Mouse (Mus musculus): ENCODE measurements at regions not wholly inside any gene's neighbourhood (a gene's known extent, or its start where the extent isn't known, plus 50 kb on each side); places are given as distances from the start of the nearest gene placed in this dataset.
A peak's percentile ranks its signal among the peaks of the same experiment; 100 is the strongest.

GRCm38 (mm10) chr10:66928211-66928990, 167.5 kb upstream of the Jmjd1c start:
- H3K9ac ChIP-seq (ENCODE audit: low read length): no peak overlapping the region
- ATAC-seq (ENCODE audit: insufficient number of reproducible peaks, insufficient read depth, low FRiP score, low read depth): no peak
- peaks cover 8 to 24% of the 10 kb centered on the region in 2 experiments for H3K4me1 ChIP-seq (ENCODE audit: control insufficient read depth in 2 of 2, insufficient read depth in 2 of 2, low read length in 2 of 2)
- H3K36me3 ChIP-seq (ENCODE audit: control insufficient read depth, insufficient read depth, low read length): no peaks in the 10 kb centered on the region
- WGBS: 26% methylated on average over 6 of the region's 6 CpGs
- no peaks in the 10 kb centered on the region for H3K9me3 ChIP-seq (ENCODE audit: control insufficient read depth, low read length)
- no peak overlapping the region for H3K4me2 ChIP-seq (ENCODE audit: low read length)
- H3K27ac ChIP-seq (replicated peaks in 1 of 2; ENCODE audit: control insufficient read depth in 1 of 2, insufficient read depth in 1 of 2, low read depth in 2 of 2, low read length in 2 of 2): peak overlapping the region; percentile 45 to 53
- no peaks in the 10 kb centered on the region for H3K27me3 ChIP-seq (ENCODE audit: control insufficient read depth, insufficient read depth, low read length)
- H3K4me3 ChIP-seq (ENCODE audit: control insufficient read depth in 1 of 2, insufficient read depth in 1 of 2, low read depth in 1 of 2, low read length in 2 of 2): no peak overlapping the region

- no peak overlapping the region for H3K27ac ChIP-seq (replicated peaks in 1 of 2; ENCODE audit: control insufficient read depth in 1 of 2, insufficient read depth in 1 of 2, low read depth in 2 of 2, low read length in 2 of 2)
- H3K9ac ChIP-seq (ENCODE audit: low read length): no peak overlapping the region
- no peak overlapping the region for H3K4me2 ChIP-seq (ENCODE audit: low read length)
- H3K9me3 ChIP-seq (ENCODE audit: control insufficient read depth, low read length): no peaks in the 10 kb centered on the region
- 68% methylated on average over 10 of the region's 10 CpGs for WGBS
- no peaks in the 10 kb centered on the region for H3K27me3 ChIP-seq (ENCODE audit: control insufficient read depth, insufficient read depth, low read length)
- no peak overlapping the region for H3K4me3 ChIP-seq (ENCODE audit: control insufficient read depth in 1 of 2, insufficient read depth in 1 of 2, low read depth in 1 of 2, low read length in 2 of 2)
- peaks cover 6 to 23% of the 10 kb centered on the region in 2 experiments for H3K4me1 ChIP-seq (ENCODE audit: control insufficient read depth in 2 of 2, insufficient read depth in 2 of 2, low read length in 2 of 2)
- ATAC-seq (ENCODE audit: insufficient number of reproducible peaks, insufficient read depth, low FRiP score, low read depth): no peak
- H3K36me3 ChIP-seq (ENCODE audit: control insufficient read depth, insufficient read depth, low read length): no peaks in the 10 kb centered on the region
Observed at GRCm38 (mm10) chr10:66930563-66930962, 165.4 kb upstream of the Jmjd1c start.

DNA sequence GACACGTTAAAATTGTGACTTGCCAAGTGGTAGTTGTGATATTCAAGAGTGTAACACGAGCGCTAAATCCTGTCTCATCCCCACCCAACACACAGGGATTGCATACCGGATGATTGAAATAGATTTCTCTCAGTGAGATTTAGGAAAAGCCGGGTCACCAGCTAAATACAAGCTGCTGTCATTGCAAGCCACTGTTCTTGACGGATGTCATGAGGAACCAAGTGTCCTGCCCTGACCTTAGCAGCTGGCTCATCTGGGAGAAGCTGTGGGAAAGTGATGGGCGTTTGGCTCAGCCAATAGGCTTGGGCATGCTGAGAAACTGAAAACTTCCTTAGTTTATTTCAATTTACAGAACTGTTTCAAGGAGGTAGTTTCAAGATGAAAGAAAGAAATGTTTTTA, 164.4 kb upstream of the Jmjd1c start:
- Histone ChIP-seq H3K27ac (replicated peaks in 1 of 2; ENCODE audit: control insufficient read depth in 1 of 2, insufficient read depth in 1 of 2, low read depth in 2 of 2, low read length in 2 of 2) (no peak overlapping the region), H3K36me3 (ENCODE audit: control insufficient read depth, insufficient read depth, low read length) (no peaks in the 10 kb centered on the region), H3K4me2 (ENCODE audit: low read length) (no peak overlapping the region), H3K4me3 (ENCODE audit: control insufficient read depth in 1 of 2, insufficient read depth in 1 of 2, low read depth in 1 of 2, low read length in 2 of 2) (no peak overlapping the region), H3K9me3 (ENCODE audit: control insufficient read depth, low read length) (no peaks in the 10 kb centered on the region), H3K9ac (ENCODE audit: low read length) (no peak overlapping the region; the same call in 1 of the 2 replicates), H3K27me3 (ENCODE audit: control insufficient read depth, insufficient read depth, low read length) (no peaks in the 10 kb centered on the region), H3K4me1 (ENCODE audit: control insufficient read depth in 2 of 2, insufficient read depth in 2 of 2, low read length in 2 of 2) (peaks cover 5 to 22% of the 10 kb centered on the region in 2 experiments)
- no peak for ATAC-seq (ENCODE audit: insufficient number of reproducible peaks, insufficient read depth, low FRiP score, low read depth)
- WGBS: 48% methylated on average over 7 of the region's 7 CpGs

GRCm38 (mm10) chr10:66932544-66932943, 163.4 kb upstream of the Jmjd1c start:
- Histone ChIP-seq H3K27me3 (ENCODE audit: control insufficient read depth, insufficient read depth, low read length) (no peaks in the 10 kb centered on the region), H3K4me2 (ENCODE audit: low read length) (no peak overlapping the region), H3K9me3 (ENCODE audit: control insufficient read depth, low read length) (no peaks in the 10 kb centered on the region), H3K9ac (ENCODE audit: low read length) (no peak overlapping the region), H3K27ac (replicated peaks in 1 of 2; ENCODE audit: control insufficient read depth in 1 of 2, insufficient read depth in 1 of 2, low read depth in 2 of 2, low read length in 2 of 2) (no peak overlapping the region), H3K36me3 (ENCODE audit: control insufficient read depth, insufficient read depth, low read length) (no peaks in the 10 kb centered on the region), H3K4me3 (ENCODE audit: control insufficient read depth in 1 of 2, insufficient read depth in 1 of 2, low read depth in 1 of 2, low read length in 2 of 2) (no peak overlapping the region), H3K4me1 (ENCODE audit: control insufficient read depth in 2 of 2, insufficient read depth in 2 of 2, low read length in 2 of 2) (peaks cover 4 to 19% of the 10 kb centered on the region in 2 experiments)
- ATAC-seq (ENCODE audit: insufficient number of reproducible peaks, insufficient read depth, low FRiP score, low read depth): no peak
- WGBS: 75% methylated on average over 6 of the region's 6 CpGs

GRCm38 (mm10) chr10:66933689-66934088, 162.2 kb upstream of the Jmjd1c start:
- no peak for ATAC-seq (ENCODE audit: insufficient number of reproducible peaks, insufficient read depth, low FRiP score, low read depth)
- Histone ChIP-seq H3K27me3 (ENCODE audit: control insufficient read depth, insufficient read depth, low read length) (no peaks in the 10 kb centered on the region), H3K9me3 (ENCODE audit: control insufficient read depth, low read length) (no peaks in the 10 kb centered on the region), H3K36me3 (ENCODE audit: control insufficient read depth, insufficient read depth, low read length) (no peaks in the 10 kb centered on the region), H3K27ac (replicated peaks in 1 of 2; ENCODE audit: control insufficient read depth in 1 of 2, insufficient read depth in 1 of 2, low read depth in 2 of 2, low read length in 2 of 2) (no peak overlapping the region), H3K9ac (ENCODE audit: low read length) (no peak overlapping the region), H3K4me3 (ENCODE audit: control insufficient read depth in 1 of 2, insufficient read depth in 1 of 2, low read depth in 1 of 2, low read length in 2 of 2) (no peak overlapping the region), H3K4me2 (ENCODE audit: low read length) (no peak overlapping the region), H3K4me1 (ENCODE audit: control insufficient read depth in 2 of 2, insufficient read depth in 2 of 2, low read length in 2 of 2) (peaks cover 2 to 10% of the 10 kb centered on the region in 2 experiments)
- 92% methylated on average over 7 of the region's 7 CpGs for WGBS

- Histone ChIP-seq H3K9me3 (ENCODE audit: control insufficient read depth, low read length) (no peaks in the 10 kb centered on the region), H3K4me3 (ENCODE audit: control insufficient read depth in 1 of 2, insufficient read depth in 1 of 2, low read depth in 1 of 2, low read length in 2 of 2) (no peak overlapping the region), H3K9ac (ENCODE audit: low read length) (no peak overlapping the region), H3K27ac (replicated peaks in 1 of 2; ENCODE audit: control insufficient read depth in 1 of 2, insufficient read depth in 1 of 2, low read depth in 2 of 2, low read length in 2 of 2) (peak overlapping the region; percentile 47 to 49; a peak in 1 of 4 replicates), H3K4me2 (ENCODE audit: low read length) (no peak overlapping the region), H3K27me3 (ENCODE audit: control insufficient read depth, insufficient read depth, low read length) (no peaks in the 10 kb centered on the region), H3K4me1 (ENCODE audit: control insufficient read depth in 2 of 2, insufficient read depth in 2 of 2, low read length in 2 of 2) (peaks cover 2 to 7% of the 10 kb centered on the region in 2 experiments; a peak in 3 of 4 replicates), H3K36me3 (ENCODE audit: control insufficient read depth, insufficient read depth, low read length) (no peaks in the 10 kb centered on the region)
- WGBS: 30% methylated on average over 6 of the region's 6 CpGs
- peak; percentile 83 for ATAC-seq (ENCODE audit: insufficient number of reproducible peaks, insufficient read depth, low FRiP score, low read depth)
Observed at GRCm38 (mm10) chr10:66935731-66936130, 160.2 kb upstream of the Jmjd1c start.

DNA sequence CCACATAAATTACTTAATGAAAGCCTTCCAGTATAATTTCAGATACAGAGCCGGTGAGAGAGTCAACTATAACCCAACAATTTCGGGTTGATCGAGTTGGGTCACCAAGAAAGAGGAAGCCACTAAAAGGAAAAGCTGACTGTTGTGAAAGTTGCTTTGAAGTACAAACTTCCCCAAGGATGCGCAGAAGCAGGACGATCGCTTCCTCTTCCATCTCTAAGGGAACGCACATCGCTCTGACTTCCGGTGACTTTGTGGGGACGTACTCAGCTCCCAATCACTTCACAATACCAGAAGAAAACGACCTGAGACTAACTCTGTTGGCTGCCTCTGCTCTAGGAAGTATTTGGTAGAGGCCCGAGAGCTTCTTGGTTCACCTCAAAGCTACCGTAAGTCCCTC, 158.8 kb upstream of the Jmjd1c start:
- Histone ChIP-seq H3K27ac (replicated peaks in 1 of 2; ENCODE audit: control insufficient read depth in 1 of 2, insufficient read depth in 1 of 2, low read depth in 2 of 2, low read length in 2 of 2) (no peak overlapping the region), H3K36me3 (ENCODE audit: control insufficient read depth, insufficient read depth, low read length) (no peaks in the 10 kb centered on the region), H3K4me3 (ENCODE audit: control insufficient read depth in 1 of 2, insufficient read depth in 1 of 2, low read depth in 1 of 2, low read length in 2 of 2) (no peak overlapping the region), H3K4me1 (ENCODE audit: control insufficient read depth in 2 of 2, insufficient read depth in 2 of 2, low read length in 2 of 2) (peaks cover 2 to 7% of the 10 kb centered on the region in 2 experiments), H3K9ac (ENCODE audit: low read length) (no peak overlapping the region), H3K4me2 (ENCODE audit: low read length) (no peak overlapping the region), H3K27me3 (ENCODE audit: control insufficient read depth, insufficient read depth, low read length) (no peaks in the 10 kb centered on the region), H3K9me3 (ENCODE audit: control insufficient read depth, low read length) (no peaks in the 10 kb centered on the region)
- WGBS: 89% methylated on average over 13 of the region's 13 CpGs
- ATAC-seq (ENCODE audit: insufficient number of reproducible peaks, insufficient read depth, low FRiP score, low read depth): no peak

- no peak for ATAC-seq (ENCODE audit: insufficient number of reproducible peaks, insufficient read depth, low FRiP score, low read depth)
- no peak overlapping the region for H3K9ac ChIP-seq (ENCODE audit: low read length)
- no peaks in the 10 kb centered on the region for H3K36me3 ChIP-seq (ENCODE audit: control insufficient read depth, insufficient read depth, low read length)
- no peaks in the 10 kb centered on the region for H3K9me3 ChIP-seq (ENCODE audit: control insufficient read depth, low read length)
- H3K27ac ChIP-seq (replicated peaks in 1 of 2; ENCODE audit: control insufficient read depth in 1 of 2, insufficient read depth in 1 of 2, low read depth in 2 of 2, low read length in 2 of 2): no peak overlapping the region
- no peak overlapping the region for H3K4me3 ChIP-seq (ENCODE audit: control insufficient read depth in 1 of 2, insufficient read depth in 1 of 2, low read depth in 1 of 2, low read length in 2 of 2)
- H3K4me2 ChIP-seq (ENCODE audit: low read length): no peak overlapping the region
- 81% methylated on average over 6 of the region's 6 CpGs for WGBS
- peaks cover 2 to 7% of the 10 kb centered on the region in 2 experiments for H3K4me1 ChIP-seq (ENCODE audit: control insufficient read depth in 2 of 2, insufficient read depth in 2 of 2, low read length in 2 of 2)
- no peaks in the 10 kb centered on the region for H3K27me3 ChIP-seq (ENCODE audit: control insufficient read depth, insufficient read depth, low read length)
Observed at GRCm38 (mm10) chr10:66940368-66940767, 155.6 kb upstream of the Jmjd1c start.
